Mouse (Mus musculus): ENCODE results near the gene Ppp2r5c.

The Ppp2r5c gene

GRCm38 (mm10) chr12:110488031-110488430 lies 41.1 kb downstream of the Ppp2r5c start:
- no peak for DNase-seq (ENCODE audit: low spot score in 2 of 2)

GRCm38 (mm10) chr12:110489946-110490701 lies 43.2 kb downstream of the Ppp2r5c start:
- DNase-seq (ENCODE audit: low spot score in 2 of 2): no peak

DNA sequence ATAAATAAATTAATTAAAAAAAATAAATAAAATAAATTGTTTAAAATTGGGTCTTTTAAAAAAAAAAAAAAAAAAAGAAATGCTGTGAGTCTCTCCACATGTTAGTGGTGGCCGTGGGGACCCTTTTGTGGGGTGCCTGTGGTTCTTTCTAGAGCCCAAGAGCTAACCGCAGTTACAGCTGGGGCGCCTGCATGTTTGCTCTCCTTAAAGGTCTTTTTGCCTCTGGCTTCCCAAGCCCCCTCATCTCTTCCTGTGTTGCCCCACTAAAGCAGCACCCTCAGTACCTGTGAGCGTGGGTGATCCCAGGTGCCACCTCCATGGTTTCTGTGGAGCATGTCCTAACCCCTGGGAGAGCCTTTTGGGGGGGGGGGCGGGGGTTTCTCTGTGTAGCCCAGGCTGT lies 45.5 kb downstream of the Ppp2r5c start:
- no peak for DNase-seq (ENCODE audit: low spot score in 2 of 2)

DNA sequence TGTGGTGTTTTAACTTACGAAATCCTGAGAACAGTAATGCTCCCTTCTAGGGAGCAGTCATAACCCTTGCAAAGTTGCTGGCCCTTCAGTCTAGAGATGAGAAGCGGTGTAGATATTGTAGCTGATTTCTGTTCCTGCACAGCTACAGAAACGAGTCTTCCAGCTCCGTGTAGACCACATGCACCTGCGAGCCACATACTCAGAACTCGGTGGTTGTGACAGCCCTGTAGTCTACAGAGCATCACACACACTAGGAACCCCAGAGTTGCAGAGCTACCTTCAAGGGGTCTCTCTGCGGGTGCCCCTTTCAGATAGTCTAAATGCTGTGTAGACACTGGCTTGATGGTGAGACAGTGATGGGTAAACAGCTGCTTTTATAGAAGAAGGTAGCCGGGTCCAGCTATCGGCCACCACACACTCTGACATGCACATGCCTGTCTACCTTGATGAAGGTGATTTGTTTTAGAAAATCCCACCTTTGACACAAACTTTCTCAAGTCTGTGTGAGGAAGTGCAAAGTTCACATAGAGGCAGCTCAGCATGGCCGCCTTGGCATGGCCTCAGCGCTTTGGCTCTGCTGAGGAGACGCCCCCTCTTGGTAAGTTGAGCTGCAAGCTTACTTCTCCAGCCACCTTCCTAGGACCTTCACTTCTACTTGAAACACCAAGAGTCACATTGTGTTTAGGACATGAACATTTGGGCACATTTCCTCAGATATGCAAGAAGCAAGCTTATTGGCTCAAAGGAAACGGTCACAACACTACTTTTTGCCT lies 46.9 kb downstream of the Ppp2r5c start:
- DNase-seq (ENCODE audit: low spot score in 2 of 2): no peak

DNA sequence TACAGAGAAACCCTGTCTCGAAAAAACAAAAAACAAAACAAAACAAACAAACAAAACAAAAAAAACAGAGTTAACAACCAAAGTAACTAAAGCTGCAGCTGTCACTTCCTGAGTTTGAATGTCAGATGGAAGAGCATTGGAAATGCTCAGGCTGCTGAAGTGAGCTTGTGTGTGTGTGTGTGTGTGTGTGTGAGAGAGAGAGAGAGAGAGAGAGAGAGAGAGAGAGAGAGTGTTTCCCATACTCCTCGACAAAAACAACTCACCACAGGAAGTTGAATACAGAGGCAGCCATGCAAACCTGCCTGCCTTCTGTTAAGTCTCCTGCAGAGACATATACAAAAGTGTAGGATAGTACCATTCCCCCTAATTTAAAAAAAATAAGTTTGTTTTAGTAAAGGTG lies 47.9 kb downstream of the Ppp2r5c start:
- DNase-seq (ENCODE audit: low spot score in 2 of 2): no peak

DNA sequence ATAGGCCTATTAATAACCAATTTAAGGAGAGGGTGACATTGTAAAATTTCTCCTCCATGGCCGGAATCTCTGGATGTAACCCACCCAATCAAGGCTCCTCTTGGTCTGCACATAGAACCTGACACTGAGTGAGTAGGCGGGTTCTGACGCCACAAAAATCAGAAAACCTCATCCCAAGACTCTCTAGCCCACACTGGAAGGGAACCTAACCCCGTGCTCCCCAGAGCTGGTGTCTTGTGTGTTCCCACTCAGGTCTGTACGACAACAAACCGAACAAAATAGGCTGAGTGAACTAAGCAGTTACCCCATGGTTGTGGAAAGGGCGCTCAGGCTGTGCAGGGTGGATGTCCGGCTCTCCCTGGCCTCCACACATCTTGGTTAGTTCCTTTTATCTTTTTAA lies 48.3 kb downstream of the Ppp2r5c start:
- DNase-seq (ENCODE audit: low spot score in 2 of 2): no peak

- no peak for DNase-seq (ENCODE audit: low spot score in 2 of 2)
Observed at GRCm38 (mm10) chr12:110496016-110496415, 49.1 kb downstream of the Ppp2r5c start.

- DNase-seq (ENCODE audit: low spot score in 2 of 2): no peak
Observed at GRCm38 (mm10) chr12:110497013-110497412, 50.1 kb downstream of the Ppp2r5c start.

DNA sequence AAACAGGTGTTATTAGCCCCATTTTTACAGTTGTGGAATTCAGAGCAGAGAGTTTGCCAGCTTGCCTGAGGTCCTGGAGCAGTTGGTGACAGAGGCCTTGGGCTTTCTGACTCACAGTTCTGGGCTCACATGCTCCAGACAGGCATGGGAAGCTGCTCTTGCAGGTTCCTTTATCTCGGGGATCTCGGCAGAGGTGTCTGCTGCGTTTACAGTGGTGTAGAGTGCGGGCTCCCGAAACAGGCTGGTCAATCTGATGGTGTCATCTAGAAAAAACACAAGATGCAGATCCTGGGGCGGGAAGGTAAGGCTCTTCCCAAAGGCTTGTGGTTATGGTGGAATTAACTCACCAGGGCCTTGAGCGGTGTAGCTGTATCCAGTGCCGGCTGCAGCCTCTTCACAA lies 50.6 kb downstream of the Ppp2r5c start:
- no peak for DNase-seq (ENCODE audit: low spot score in 2 of 2)

GRCm38 (mm10) chr12:110498283-110499224 lies 51.6 kb downstream of the Ppp2r5c start:
- DNase-seq (ENCODE audit: low spot score in 2 of 2): no peak

DNA sequence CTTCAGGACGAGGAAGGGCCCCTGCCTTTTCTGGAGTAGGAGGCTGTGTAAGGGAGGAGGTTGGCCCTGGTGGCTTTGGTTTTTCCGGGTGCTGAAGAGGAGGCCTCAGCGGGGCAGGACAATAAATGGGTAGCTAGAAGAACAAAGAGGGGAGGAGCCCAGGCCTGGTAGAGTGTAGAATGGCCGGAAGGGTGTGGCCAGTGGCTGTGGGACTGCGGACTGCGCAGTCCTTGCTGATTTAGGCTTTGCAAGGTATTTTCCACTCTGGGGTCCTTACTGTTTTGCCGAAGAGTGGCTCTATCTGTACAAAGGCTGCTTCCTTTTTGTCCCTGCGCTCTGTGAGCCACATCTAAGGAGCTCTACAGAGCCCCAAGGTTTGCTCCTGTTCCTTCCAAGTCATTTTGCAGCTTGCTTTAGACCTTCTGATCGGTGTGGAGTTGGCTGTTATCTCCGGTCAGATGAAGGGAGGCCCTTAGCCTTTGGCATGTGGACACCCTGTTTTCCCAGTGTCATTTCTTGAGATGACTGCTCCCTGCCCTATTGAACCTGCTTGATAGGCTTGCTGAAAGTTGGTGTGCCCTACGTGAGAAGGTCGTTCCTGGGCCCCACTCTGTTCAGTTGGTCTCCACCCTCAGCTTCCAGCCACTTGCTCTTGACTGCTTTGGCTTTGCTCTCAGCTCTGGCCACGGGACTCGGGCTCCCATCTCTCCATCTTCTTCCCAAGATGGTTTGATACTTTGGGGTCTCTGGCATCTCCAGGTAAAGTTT lies 52.5 kb downstream of the Ppp2r5c start:
- no peak for DNase-seq (ENCODE audit: low spot score in 2 of 2)

DNA sequence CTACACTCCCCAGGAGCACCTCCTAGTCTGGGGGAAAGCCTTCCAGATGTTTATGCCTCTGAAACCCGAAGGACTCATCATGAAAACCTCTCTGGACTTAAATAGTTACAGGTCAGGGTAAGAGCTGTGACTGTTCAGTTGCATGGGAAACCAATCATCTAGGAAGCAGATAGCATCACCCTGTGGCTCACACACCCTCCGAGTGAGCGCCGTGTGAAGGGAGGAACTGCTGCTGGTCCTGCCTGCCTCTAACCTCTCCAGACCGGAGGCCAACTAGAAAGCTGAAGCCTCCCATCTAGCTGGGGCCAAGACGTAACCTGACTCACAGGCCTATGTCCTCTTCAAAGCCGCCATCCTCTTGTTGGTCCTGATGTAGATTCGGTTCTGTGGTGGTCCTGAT lies 53.2 kb downstream of the Ppp2r5c start:
- DNase-seq (ENCODE audit: low spot score in 2 of 2): no peak

GRCm38 (mm10) chr12:110503406-110504144 lies 56.7 kb downstream of the Ppp2r5c start:
- DNase-seq (ENCODE audit: low spot score in 2 of 2): no peak

DNA sequence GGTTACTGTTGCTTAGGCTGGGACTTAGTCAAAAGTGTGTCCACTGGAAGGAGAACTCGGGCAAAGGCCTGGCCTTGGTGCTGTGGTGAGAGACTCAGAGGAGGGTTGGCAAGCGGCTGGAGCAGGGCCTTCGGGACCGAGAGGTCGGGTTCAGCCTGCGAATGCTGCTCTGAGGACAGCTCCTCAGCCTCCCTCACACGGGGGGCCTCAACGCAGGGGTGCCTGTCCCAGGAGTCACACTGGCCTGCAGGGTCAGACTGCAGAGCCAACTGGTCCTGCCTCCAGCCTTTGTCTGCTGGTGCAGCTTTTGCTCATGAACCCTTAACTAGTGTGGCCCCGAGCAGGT lies 57.2 kb downstream of the Ppp2r5c start:
- DNase-seq (ENCODE audit: low spot score in 2 of 2): no peak

- DNase-seq (ENCODE audit: low spot score in 2 of 2): no peak
Observed at GRCm38 (mm10) chr12:110504793-110505192, 57.9 kb downstream of the Ppp2r5c start.

GRCm38 (mm10) chr12:110506046-110506445 lies 59.1 kb downstream of the Ppp2r5c start:
- no peak for DNase-seq (ENCODE audit: low spot score in 2 of 2)

DNA sequence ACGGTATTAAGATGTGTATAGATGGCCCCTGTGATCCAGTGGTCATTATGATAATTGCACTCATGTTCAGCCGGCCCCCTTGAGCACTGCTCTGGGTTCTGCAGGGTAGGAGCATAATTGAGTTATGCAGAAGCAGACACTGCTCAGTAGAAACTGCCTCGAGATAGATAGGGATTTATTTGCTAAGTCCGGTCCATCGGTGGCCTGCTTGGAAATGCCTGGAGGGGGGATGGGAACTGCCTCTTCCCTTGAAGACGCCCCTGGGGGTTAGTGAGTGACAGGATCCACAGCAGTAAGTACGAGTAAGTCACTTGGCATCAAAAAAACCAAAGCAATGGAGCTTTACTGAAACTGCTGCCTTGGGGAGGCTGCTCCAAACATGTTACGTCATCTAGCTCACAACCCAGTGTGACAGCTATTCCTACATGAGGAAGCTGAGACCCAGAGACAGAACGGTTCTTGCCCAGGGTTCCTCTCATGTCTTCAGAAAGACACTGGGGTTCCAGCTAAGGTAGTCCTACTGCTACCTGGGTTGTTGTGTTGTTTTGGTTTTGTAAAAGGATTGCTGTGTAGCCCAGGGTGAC lies 60.9 kb downstream of the Ppp2r5c start:
- DNase-seq (ENCODE audit: low spot score in 2 of 2): no peak

GRCm38 (mm10) chr12:110508680-110509079 lies 61.8 kb downstream of the Ppp2r5c start:
- DNase-seq (ENCODE audit: low spot score in 2 of 2): no peak

GRCm38 (mm10) chr12:110510171-110510871 lies 63.4 kb downstream of the Ppp2r5c start:
- peak; percentile 77 to 79 for DNase-seq (ENCODE audit: low spot score in 2 of 2)

DNA sequence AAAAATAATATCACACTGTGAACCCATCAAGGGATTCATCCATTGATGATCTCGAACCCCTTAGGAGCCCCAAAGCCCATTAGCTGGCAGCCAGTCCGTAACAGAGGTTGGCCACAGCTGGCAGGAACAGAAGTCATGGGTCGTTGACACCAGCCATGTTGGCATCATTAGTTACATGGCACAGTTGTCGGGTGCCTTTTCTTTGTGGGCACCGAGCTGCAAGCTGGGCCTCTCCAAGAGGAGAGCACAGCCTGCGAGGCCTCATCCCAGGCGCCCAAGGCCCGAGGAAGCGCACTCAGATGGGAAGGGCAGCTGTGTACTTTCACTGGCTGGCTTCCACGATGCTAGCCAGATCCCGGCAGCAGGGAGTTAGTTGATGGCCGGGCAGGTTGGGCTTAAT lies 64.3 kb downstream of the Ppp2r5c start:
- no peak for DNase-seq (ENCODE audit: low spot score in 2 of 2)
